Mouse (Mus musculus): ENCODE results near the gene Fzr1. TPM values are rescaled to one million over a fixed set of nuclear protein-coding genes. Genes with fewer than 3 reads are reported as not detected.
A peak's percentile ranks its signal among the peaks of the same experiment; 100 is the strongest.

The Fzr1 gene
- polyA plus RNA-seq, 1 experiment from 2014 or later = 51.4 TPM

GRCm38 (mm10) chr10:81317273-81317672 lies 61.0 kb downstream of the Fzr1 start:
- ATAC-seq (ENCODE audit: low FRiP score, low TSS enrichment) (peak; percentile 6; the same call in 1 of the 2 replicates), DNase-seq (ENCODE audit: low spot score) (peak; percentile 85)
- Histone ChIP-seq H3K9me3 (ENCODE audit: control insufficient read depth, low read length) (no peaks in the 10 kb centered on the region), H3K4me1 (replicated peaks; ENCODE audit: control insufficient read depth, insufficient read depth) (peaks cover 13% of the 10 kb centered on the region; the same call in 1 of the 2 replicates), H3K4me2 (replicated peaks; ENCODE audit: low read depth) (peak overlapping the region; percentile 61), H3K9ac (ENCODE audit: low read length) (peak overlapping the region; percentile 61), H3K27ac (replicated peaks) (peak overlapping the region; percentile 65), H3K36me3 (ENCODE audit: control insufficient read depth, insufficient read depth, low read length) (peaks cover 12% of the 10 kb centered on the region), H3K27me3 (ENCODE audit: control insufficient read depth, insufficient read depth, low read length) (no peaks in the 10 kb centered on the region), H3K4me3 (ENCODE audit: low read depth, low read length) (peak overlapping the region; percentile 28)
- TF ChIP-seq EP300 (optimal IDR thresholded peaks at IDR 0.05) (no peak), CTCF (IDR thresholded peaks at IDR 0.05; ENCODE audit: low read depth) (peak; percentile 25; the same call in 1 of the 2 replicates)
- 22% methylated on average over 20 of the region's 20 CpGs for WGBS

DNA sequence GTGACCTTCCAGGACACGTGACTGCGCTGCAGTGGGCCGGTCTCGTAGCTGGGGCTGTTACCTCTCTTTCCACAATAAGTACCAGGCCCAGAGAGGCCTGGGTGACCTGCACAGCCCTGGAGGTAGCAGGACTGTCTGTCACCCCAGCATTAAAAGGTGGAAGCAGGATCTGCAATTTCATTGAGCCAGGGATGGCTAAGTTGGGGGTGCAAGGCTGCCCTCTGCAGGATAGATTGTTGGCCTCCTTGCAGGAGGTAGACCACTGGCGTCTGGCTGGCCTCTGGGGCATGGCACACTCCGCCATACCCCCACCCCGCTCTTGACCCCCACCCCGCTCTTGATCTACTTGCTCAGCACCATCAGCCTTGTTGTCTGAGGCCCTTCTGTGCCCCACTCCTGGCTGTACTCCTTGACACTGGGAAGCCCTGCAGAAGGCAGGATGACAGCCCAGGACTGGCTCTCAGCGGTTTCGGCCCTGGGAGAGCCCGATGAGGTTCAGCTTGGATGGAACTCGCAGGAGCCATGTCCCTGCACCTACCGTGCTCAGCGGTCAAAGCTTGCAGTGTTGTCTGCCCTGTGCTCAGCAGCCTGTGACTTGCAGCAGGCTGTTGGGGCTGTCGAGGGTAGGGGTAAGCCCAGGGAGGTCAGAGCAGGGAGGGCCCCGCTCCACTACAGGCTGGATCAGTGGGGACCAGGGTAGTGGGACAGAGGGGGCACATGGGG lies 61.8 kb downstream of the Fzr1 start:
- peak; percentile 59 for DNase-seq (ENCODE audit: low spot score)
- Histone ChIP-seq H3K4me1 (replicated peaks; ENCODE audit: control insufficient read depth, insufficient read depth) (0 out of 2 replicates have a peak, but pooled peaks cover 9% of the 10 kb centered on the region), H3K4me3 (ENCODE audit: low read depth, low read length) (peak overlapping the region; percentile 28), H3K36me3 (ENCODE audit: control insufficient read depth, insufficient read depth, low read length) (peaks cover 12% of the 10 kb centered on the region), H3K4me2 (replicated peaks; ENCODE audit: low read depth) (peak overlapping the region; percentile 61), H3K27ac (replicated peaks) (peak overlapping the region; percentile 65), H3K9me3 (ENCODE audit: control insufficient read depth, low read length) (no peaks in the 10 kb centered on the region), H3K27me3 (ENCODE audit: control insufficient read depth, insufficient read depth, low read length) (no peaks in the 10 kb centered on the region), H3K9ac (ENCODE audit: low read length) (peak overlapping the region; percentile 61)
- no peak for ATAC-seq (ENCODE audit: low FRiP score, low TSS enrichment)
- WGBS = 54% methylated on average over 16 of the region's 16 CpGs
- TF ChIP-seq EP300 (optimal IDR thresholded peaks at IDR 0.05) = no peak
- TF ChIP-seq CTCF (IDR thresholded peaks at IDR 0.05; ENCODE audit: low read depth) = peak; percentile 74

Small RNAs within 50 kb of the gene (microRNA-seq; reads per million reads assigned to microRNA genes)
- gene Mir1191b (1.6 reads per million), gene Mir6913 (not detected)

Other genes starting within 250 kb of the Fzr1 start
- 87.5 and 94.1 TPM in 2 replicates for gene Zbtb7a, start 243.3 kb downstream of the Fzr1 start, polyA plus RNA-seq (2015; fragmentation: Nextera tagmentation; extraction: Ambion mirVana)
- 18.7 and 20.9 TPM in 2 replicates for gene Pias4, start 210.6 kb downstream of the Fzr1 start, polyA plus RNA-seq (2015; fragmentation: Nextera tagmentation; extraction: Ambion mirVana)
- 337 and 380 TPM in 2 replicates for gene Eef2, start 201.9 kb downstream of the Fzr1 start, polyA plus RNA-seq (2015; fragmentation: Nextera tagmentation; extraction: Ambion mirVana)
- gene Dapk3, start 195.5 kb downstream of the Fzr1 start, polyA plus RNA-seq (2015; fragmentation: Nextera tagmentation; extraction: Ambion mirVana) = 44.6 and 51.8 TPM in 2 replicates
- gene 4930442H23Rik, start 194.7 kb downstream of the Fzr1 start, polyA plus RNA-seq (2015; fragmentation: Nextera tagmentation; extraction: Ambion mirVana) = 0.07 TPM in 1 of 2 replicates, not detected in the other
- 0.07 TPM in 1 of 2 replicates, not detected in the other for gene Nmrk2, start 176.5 kb downstream of the Fzr1 start, polyA plus RNA-seq (2015; fragmentation: Nextera tagmentation; extraction: Ambion mirVana)
- 0.64 and 0.91 TPM in 2 replicates for gene Atcay, start 147.7 kb downstream of the Fzr1 start, polyA plus RNA-seq (2015; fragmentation: Nextera tagmentation; extraction: Ambion mirVana)
- gene Zfr2, start 145.4 kb downstream of the Fzr1 start, polyA plus RNA-seq (2015; fragmentation: Nextera tagmentation; extraction: Ambion mirVana) = 2.1 and 3.2 TPM in 2 replicates
- 1.0 and 1.6 TPM in 2 replicates for gene Matk, start 125.6 kb downstream of the Fzr1 start, polyA plus RNA-seq (2015; fragmentation: Nextera tagmentation; extraction: Ambion mirVana)
- gene Mrpl54, start 111.6 kb downstream of the Fzr1 start, polyA plus RNA-seq (2015; fragmentation: Nextera tagmentation; extraction: Ambion mirVana) = 210 and 215 TPM in 2 replicates
- gene Apba3, start 111.6 kb downstream of the Fzr1 start, polyA plus RNA-seq (2015; fragmentation: Nextera tagmentation; extraction: Ambion mirVana) = 30.5 and 34.6 TPM in 2 replicates
- 42.5 and 46.0 TPM in 2 replicates for gene Tjp3, start 86.9 kb downstream of the Fzr1 start, polyA plus RNA-seq (2015; fragmentation: Nextera tagmentation; extraction: Ambion mirVana)
- gene Pip5k1c, start 85.6 kb downstream of the Fzr1 start, polyA plus RNA-seq (2015; fragmentation: Nextera tagmentation; extraction: Ambion mirVana) = 19.1 and 21.1 TPM in 2 replicates
- gene Cactin, start 57.4 kb downstream of the Fzr1 start, polyA plus RNA-seq (2015; fragmentation: Nextera tagmentation; extraction: Ambion mirVana) = 16.2 and 16.6 TPM in 2 replicates
- gene Tbxa2r, start 49.8 kb downstream of the Fzr1 start, polyA plus RNA-seq (2015; fragmentation: Nextera tagmentation; extraction: Ambion mirVana) = 19.7 and 20.2 TPM in 2 replicates
- 0.06 and 0.10 TPM in 2 replicates for gene Gipc3, start 35.2 kb downstream of the Fzr1 start, polyA plus RNA-seq (2015; fragmentation: Nextera tagmentation; extraction: Ambion mirVana)
- 72.2 and 77.9 TPM in 2 replicates for gene Hmg20b, start 28.0 kb downstream of the Fzr1 start, polyA plus RNA-seq (2015; fragmentation: Nextera tagmentation; extraction: Ambion mirVana)
- gene Mfsd12, start 21.0 kb downstream of the Fzr1 start, polyA plus RNA-seq (2015; fragmentation: Nextera tagmentation; extraction: Ambion mirVana) = 7.4 and 7.9 TPM in 2 replicates
- gene 4930404N11Rik, start 12.7 kb downstream of the Fzr1 start, polyA plus RNA-seq (2015; fragmentation: Nextera tagmentation; extraction: Ambion mirVana) = 16.5 and 17.5 TPM in 2 replicates
- gene Dohh, start 5.9 kb upstream of the Fzr1 start, polyA plus RNA-seq (2015; fragmentation: Nextera tagmentation; extraction: Ambion mirVana) = 59.4 and 63.0 TPM in 2 replicates
- 1.1 and 1.4 TPM in 2 replicates for gene Gm48551, start 6.0 kb upstream of the Fzr1 start, polyA plus RNA-seq (2015; fragmentation: Nextera tagmentation; extraction: Ambion mirVana)
- gene Gm48552, start 10.5 kb upstream of the Fzr1 start, polyA plus RNA-seq (2015; fragmentation: Nextera tagmentation; extraction: Ambion mirVana) = 0.29 and 0.36 TPM in 2 replicates
- 205 and 239 TPM in 2 replicates for gene Smim24, start 14.5 kb upstream of the Fzr1 start, polyA plus RNA-seq (2015; fragmentation: Nextera tagmentation; extraction: Ambion mirVana)
- gene Nfic, start 77.1 kb upstream of the Fzr1 start, polyA plus RNA-seq (2015; fragmentation: Nextera tagmentation; extraction: Ambion mirVana) = 40.4 and 42.4 TPM in 2 replicates
- gene Celf5, start 104.2 kb upstream of the Fzr1 start, polyA plus RNA-seq (2015; fragmentation: Nextera tagmentation; extraction: Ambion mirVana) = 0.62 TPM in 2 replicates
- 37.0 and 38.3 TPM in 2 replicates for gene Ncln, start 117.9 kb upstream of the Fzr1 start, polyA plus RNA-seq (2015; fragmentation: Nextera tagmentation; extraction: Ambion mirVana)
- 1.0 and 1.5 TPM in 2 replicates for gene S1pr4, start 121.6 kb upstream of the Fzr1 start, polyA plus RNA-seq (2015; fragmentation: Nextera tagmentation; extraction: Ambion mirVana)
- 9.8 and 10.1 TPM in 2 replicates for gene Gna15, start 145.7 kb upstream of the Fzr1 start, polyA plus RNA-seq (2015; fragmentation: Nextera tagmentation; extraction: Ambion mirVana)
- gene Gna11, start 166.7 kb upstream of the Fzr1 start, polyA plus RNA-seq (2015; fragmentation: Nextera tagmentation; extraction: Ambion mirVana) = 62.5 and 70.7 TPM in 2 replicates
- 429 and 495 TPM in 2 replicates for gene Aes, start 181.0 kb upstream of the Fzr1 start, polyA plus RNA-seq (2015; fragmentation: Nextera tagmentation; extraction: Ambion mirVana)
- 4.8 and 6.9 TPM in 2 replicates for gene Tle2, start 196.0 kb upstream of the Fzr1 start, polyA plus RNA-seq (2015; fragmentation: Nextera tagmentation; extraction: Ambion mirVana)
- gene Tle6, start 222.6 kb upstream of the Fzr1 start, polyA plus RNA-seq (2015; fragmentation: Nextera tagmentation; extraction: Ambion mirVana) = 7.6 and 8.9 TPM in 2 replicates
- gene BC025920, start 227.8 kb upstream of the Fzr1 start, polyA plus RNA-seq (2015; fragmentation: Nextera tagmentation; extraction: Ambion mirVana) = 0.24 and 0.35 TPM in 2 replicates
- gene Sirt6, start 249.3 kb upstream of the Fzr1 start, polyA plus RNA-seq (2015; fragmentation: Nextera tagmentation; extraction: Ambion mirVana) = 15.1 and 15.6 TPM in 2 replicates

All from stomach, postnatal 0 days (tissue).